Mouse (Mus musculus): Measurements from ENCODE around the gene Fndc1.

The Fndc1 gene

GRCm38 (mm10) chr17:7816602-7817001, 10.5 kb downstream of the Fndc1 start:
- no peak for DNase-seq

DNA sequence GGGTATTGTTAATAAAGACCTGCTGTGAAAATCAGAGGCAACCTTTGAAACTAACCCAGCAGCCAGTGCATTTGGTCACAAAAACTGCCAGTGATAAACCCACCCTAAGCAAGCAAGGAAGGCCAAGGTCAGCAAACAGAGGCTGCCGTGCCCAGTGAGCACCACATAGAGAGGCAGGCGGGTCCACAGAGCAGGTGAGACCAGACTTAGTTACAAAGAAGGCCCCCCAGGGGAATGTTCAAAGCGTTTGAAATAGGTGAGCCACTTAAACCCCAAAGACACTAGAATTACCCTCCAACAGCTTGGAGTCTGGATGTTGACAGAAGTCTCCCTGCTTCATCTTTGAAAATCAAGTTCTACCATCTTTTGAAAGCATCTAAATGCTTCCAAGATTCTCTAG, 12.7 kb downstream of the Fndc1 start:
- DNase-seq: no peak

DNA sequence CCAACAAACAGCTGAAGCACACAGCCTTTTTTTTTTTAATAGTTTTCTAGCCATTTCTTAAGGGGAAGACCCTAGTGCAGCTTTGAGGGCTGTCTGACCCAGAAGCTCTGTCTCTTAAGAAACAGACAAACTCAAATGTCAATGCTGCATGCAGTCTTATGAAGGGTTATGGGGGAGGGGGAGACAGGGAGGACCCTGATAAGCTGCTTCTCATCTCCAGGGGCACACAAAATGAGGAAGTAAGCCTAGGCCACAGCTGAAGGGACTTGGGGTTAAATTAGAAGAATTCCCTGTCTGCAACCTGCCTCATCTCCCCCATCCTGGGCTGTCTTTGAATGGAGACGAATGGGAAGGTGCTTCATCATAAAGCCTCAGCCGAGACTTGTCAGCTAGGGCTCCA, 19.1 kb downstream of the Fndc1 start:
- no peak for DNase-seq

GRCm38 (mm10) chr17:7805105-7805504, 22.0 kb downstream of the Fndc1 start:
- DNase-seq: no peak

DNA sequence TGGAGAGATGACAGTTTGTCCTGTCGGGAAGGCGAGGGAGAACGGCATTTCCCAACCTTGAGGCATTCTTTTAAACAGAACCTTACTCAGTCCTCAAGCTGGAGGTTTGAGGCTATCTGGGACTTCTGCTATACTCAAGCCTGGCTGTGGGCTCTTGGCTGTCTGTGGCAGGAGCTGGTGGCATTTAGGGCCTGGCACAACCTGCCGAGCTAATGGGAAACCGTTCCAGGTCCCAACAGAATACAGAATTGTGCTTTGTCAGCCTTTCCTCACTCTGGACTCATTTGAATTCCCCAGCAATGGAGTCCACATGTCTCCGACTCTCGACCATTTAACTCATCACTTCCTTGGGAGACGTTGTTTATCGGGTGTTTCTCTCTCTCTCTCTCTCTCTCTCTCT, 24.6 kb downstream of the Fndc1 start:
- no peak for DNase-seq

DNA sequence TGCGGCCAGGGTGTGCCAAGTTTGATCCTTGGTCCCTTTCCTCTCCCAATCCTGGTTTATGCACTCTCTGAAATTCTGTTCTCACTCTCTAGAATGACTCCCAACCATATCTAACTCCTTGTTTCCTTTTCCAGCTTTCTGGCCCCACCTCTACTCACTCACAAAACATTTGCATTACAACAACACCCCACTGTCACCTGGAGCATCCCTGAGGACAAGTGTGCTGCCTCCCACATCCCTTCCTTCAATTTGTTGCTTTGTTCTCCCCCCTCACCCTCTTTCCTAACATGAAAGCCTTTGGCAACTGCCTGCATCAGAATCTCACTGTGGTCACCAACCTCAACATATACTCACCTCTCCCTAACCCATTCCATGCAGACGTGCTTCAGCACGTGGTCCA, 27.2 kb downstream of the Fndc1 start:
- DNase-seq: no peak

DNA sequence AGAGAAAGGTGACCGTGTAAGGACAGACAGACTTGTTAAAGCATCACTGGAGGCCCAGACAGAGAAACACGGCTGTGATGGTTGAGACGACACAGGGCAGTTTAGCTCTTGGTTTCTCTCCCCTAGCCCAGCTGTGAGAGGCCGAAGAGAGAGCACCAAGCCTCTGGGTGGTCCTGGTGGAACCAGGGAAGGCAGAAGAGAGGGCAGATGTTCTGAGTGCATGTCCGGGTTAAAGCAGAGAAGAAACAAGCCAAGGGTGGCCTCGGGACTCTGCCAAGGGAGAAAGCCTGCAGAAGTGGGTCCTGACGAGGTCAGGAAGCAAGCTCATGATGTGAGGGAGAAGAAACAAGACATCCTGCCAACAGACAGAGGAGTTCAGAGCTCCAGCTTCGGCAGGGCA, 31.5 kb downstream of the Fndc1 start:
- DNase-seq: no peak

- DNase-seq: no peak
These were observed 31.9 kb downstream of the Fndc1 start for GRCm38 (mm10) chr17:7795168-7795567.

- DNase-seq: no peak
These were observed 33.0 kb downstream of the Fndc1 start for GRCm38 (mm10) chr17:7794093-7794492.

GRCm38 (mm10) chr17:7790512-7790911, 36.6 kb downstream of the Fndc1 start:
- DNase-seq: no peak

GRCm38 (mm10) chr17:7774101-7774500, 53.0 kb downstream of the Fndc1 start:
- no peak for DNase-seq

DNA sequence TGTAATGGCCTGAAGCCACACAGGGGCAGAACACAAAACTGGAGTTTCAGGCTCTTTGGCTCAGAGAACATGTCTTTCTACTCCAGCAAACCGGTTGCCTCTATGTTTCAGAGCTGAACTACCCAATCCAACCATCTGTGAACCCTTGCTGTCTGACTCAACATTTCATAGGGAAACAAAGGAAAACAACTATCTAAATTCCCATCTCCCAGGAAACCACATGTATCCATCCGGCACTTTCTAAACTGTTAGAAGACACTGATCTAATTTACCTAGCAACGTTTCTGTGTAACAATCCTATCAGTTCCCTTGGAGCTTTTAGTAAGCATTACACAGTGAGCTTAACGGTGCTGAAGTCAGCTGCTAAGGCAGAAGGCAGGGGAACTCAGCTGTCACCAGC, 67.3 kb downstream of the Fndc1 start:
- no peak for DNase-seq

- DNase-seq: no peak
These were observed 72.1 kb downstream of the Fndc1 start for GRCm38 (mm10) chr17:7755001-7755400.

DNA sequence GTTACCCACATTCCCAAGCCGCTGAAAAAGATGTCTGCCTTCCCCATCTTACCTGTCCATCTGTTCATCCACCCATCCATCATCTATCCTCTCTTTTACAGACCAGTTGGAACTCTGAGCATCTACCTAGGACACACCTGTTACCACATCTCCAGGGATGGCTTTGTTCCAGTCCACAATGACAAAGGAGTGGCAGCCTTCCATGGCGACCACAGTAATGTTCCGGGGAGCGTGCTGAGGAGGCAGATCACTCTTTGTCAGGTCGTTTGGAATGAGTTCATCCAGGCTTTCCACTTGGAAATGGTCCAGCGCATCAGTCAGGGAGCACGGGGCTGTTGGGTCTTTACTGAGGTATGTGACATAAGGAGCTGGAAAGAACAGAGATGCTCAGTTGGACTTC, 73.7 kb downstream of the Fndc1 start:
- peak; percentile 1 for DNase-seq

DNA sequence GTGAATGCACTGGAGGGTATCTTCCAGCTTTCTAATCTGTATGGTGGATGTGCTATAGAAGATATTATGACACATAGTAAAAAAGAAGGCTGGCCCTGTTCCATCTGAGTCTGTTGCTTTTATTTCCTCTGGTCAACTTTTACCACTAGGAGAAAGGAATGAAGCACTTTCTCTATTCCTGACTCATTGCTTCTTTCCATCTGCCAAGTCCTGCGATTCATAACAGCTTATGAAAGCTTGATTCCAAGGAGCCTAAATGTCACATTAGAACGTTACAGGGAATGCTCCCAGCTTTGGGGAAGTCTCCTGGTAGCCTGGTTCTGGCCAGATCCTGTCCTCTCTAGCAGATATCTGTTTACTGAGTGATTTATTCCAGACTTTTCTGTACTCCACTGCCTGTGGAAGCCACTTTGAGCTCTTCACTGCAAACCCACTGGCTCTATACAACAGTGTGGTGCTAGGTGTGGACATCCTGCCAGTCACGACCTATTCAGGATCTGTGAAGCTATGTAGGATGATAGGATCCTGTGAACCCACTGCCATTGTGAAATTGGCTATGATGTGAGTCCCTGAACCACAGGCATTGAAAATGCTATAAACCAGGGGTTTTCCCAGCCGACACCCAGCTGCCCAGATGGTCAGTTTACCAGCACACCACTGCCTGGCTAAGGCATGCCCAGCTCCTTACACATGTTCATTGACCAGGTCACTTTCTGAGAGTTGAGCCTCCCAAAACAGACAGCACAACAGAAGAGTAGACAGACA, 77.9 kb downstream of the Fndc1 start:
- no peak for DNase-seq

- DNase-seq: no peak
These were observed 80.3 kb downstream of the Fndc1 start for GRCm38 (mm10) chr17:7746841-7747240.

DNA sequence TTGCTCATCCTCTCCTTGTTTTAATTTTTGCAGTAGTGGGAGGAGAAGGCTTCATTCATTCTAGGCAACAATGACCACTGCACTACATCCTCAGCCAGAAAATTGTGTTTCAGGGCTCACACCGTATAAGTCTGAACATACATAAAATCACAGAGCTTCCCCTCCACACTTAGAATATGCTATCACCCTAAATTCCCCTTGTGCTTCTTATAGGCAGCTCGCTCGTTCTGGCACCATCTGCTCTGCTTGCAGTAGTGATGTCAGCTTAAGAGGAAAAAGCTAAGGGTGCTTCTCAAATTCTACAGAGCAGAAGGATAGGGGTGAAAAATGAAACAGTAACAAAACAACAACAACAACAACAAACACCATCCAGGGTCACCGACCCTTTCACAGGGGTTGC, 82.1 kb downstream of the Fndc1 start:
- DNase-seq: no peak

DNA sequence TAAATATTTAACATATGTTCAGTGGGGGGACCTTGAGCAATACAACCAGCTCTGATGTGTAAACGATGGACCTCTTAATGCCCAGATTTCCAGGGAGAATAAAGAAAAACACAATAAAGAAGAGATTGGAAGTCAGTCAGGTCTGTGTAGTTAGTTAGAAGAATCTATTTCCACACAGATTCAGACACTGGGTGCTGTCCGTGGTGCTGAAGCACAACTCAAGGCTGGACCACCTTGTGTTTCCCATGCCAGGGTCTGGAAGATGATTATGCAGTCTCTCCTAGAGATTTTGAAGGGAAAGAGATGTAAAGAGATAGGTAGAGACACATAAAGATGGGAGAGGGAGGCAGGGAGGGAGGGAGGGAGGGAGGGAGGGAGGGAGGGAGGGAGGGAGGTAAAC, 86.1 kb downstream of the Fndc1 start:
- no peak for DNase-seq

DNA sequence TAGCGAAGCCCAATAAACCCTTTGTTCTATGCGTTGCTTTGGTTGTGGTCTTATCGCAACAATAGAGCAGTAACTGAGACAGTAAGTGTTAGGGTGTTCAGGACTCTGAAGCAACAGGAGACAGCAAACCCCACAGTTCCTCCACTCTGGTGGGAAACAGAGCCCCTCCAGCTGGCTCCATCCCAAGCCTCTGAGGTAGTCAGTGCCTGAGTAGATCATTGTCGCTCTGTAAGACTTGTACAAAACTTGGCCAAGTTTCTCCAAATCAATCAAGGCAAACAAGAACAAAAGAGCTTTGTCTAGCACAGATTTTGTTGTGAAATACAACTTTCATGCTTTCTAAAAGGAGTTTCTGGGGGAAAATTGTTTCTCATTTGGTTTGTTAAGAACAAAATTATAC, 104.1 kb downstream of the Fndc1 start:
- no peak for DNase-seq

GRCm38 (mm10) chr17:7718886-7719285, 108.2 kb downstream of the Fndc1 start:
- DNase-seq: no peak

DNA sequence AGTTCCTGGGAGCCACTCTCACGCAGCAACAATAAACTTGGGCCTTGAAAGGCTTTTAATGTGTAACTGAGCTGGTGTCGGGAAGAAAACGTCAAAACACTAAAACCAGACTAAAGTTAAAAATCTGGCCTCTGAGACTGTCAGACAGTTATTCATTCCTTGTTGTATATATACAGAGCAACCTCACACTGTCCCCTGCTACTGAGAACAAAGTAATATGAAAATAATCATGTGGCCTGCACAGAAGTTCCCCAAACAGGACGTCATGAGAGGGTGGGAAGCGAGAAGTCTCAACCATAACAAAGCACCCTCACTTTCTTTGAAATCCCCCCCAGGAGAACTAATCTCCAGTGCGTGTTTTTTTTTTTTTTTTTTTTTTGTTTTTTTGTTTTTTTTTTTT, 109.2 kb downstream of the Fndc1 start:
- DNase-seq: no peak

DNA sequence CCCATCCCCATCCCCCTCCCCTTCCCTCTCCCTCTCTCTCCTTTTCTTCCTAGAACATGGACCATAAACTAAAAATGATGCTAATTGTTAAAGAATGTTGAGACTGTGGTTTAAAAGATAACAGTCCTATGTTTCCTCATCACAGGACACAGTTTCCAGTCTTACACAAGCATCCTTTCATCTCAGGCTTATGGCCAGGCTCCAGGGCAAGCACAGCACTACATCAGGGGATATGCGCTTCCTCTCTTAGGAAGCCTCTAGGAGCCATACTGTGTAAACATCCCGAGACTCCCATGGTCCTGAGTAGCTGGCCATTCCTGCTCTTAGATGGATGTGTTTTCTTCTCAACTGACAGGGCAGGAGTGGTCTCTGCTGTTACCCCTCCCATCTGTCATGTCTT, 114.1 kb downstream of the Fndc1 start:
- DNase-seq: no peak

- no peak for DNase-seq
These were observed 120.0 kb downstream of the Fndc1 start for GRCm38 (mm10) chr17:7707073-7707472.

- no peak for DNase-seq
These were observed 136.8 kb downstream of the Fndc1 start for GRCm38 (mm10) chr17:7690271-7690670.

Measured in cerebellum, adult 9-10 months (tissue).